Mouse (Mus musculus) embryonic facial prominence, embryonic 14.5 days (tissue): ENCODE results near the gene Mmp2. TPM values are rescaled to one million over a fixed set of nuclear protein-coding genes. Genes with fewer than 3 reads are reported as not detected.

ENCODE experiments used
- polyA plus RNA-seq: library from polyadenylated mRNA; unstranded; fragments of >200 nt; fragmentation: Nextera tagmentation; extraction: Ambion mirVana; gene quantifications from 2 replicates; pipeline ENCODE4 v1.2.1, GENCODE M21; 2014

The Mmp2 gene
- polyA plus RNA-seq, 1 experiment from 2014 or later: 330 TPM

Other genes starting within 250 kb of the Mmp2 start
- gene Irx6, start 153.0 kb upstream of the Mmp2 start, polyA plus RNA-seq: 0.37 and 0.40 TPM in 2 replicates
- gene Lpcat2, start 28.0 kb downstream of the Mmp2 start, polyA plus RNA-seq: 10.2 and 14.1 TPM in 2 replicates
- gene Capns2, start 74.1 kb downstream of the Mmp2 start, polyA plus RNA-seq: 17.6 and 17.9 TPM in 2 replicates
- 1.00 and 1.7 TPM in 2 replicates for gene Slc6a2, start 132.8 kb downstream of the Mmp2 start, polyA plus RNA-seq
- gene Ces1a, start 220.9 kb downstream of the Mmp2 start, polyA plus RNA-seq: not detected in 2 replicates